Mouse (Mus musculus): ENCODE data around the gene Hipk3.

Gene Hipk3

GRCm38 (mm10) chr2:104471161-104471560 lies 23.1 kb downstream of the Hipk3 start:
- DNase-seq (ENCODE audit: low spot score): no peak

- DNase-seq (ENCODE audit: low spot score): no peak
Measured at GRCm38 (mm10) chr2:104470536-104470935, 23.7 kb downstream of the Hipk3 start.

GRCm38 (mm10) chr2:104468419-104468818 lies 25.8 kb downstream of the Hipk3 start:
- DNase-seq (ENCODE audit: low spot score): no peak

GRCm38 (mm10) chr2:104466908-104467616 lies 27.2 kb downstream of the Hipk3 start:
- no peak for DNase-seq (ENCODE audit: low spot score)

GRCm38 (mm10) chr2:104465639-104466430 lies 28.4 kb downstream of the Hipk3 start:
- DNase-seq (ENCODE audit: low spot score): no peak

GRCm38 (mm10) chr2:104460021-104460420 lies 34.2 kb downstream of the Hipk3 start:
- DNase-seq (ENCODE audit: low spot score): no peak

GRCm38 (mm10) chr2:104458569-104459332 lies 35.5 kb downstream of the Hipk3 start:
- no peak for DNase-seq (ENCODE audit: low spot score)

GRCm38 (mm10) chr2:104457106-104457505 lies 37.1 kb downstream of the Hipk3 start:
- no peak for DNase-seq (ENCODE audit: low spot score)

GRCm38 (mm10) chr2:104450685-104451084 lies 43.6 kb downstream of the Hipk3 start:
- no peak for DNase-seq (ENCODE audit: low spot score)

GRCm38 (mm10) chr2:104449191-104449590 lies 45.1 kb downstream of the Hipk3 start:
- DNase-seq (ENCODE audit: low spot score): no peak

- DNase-seq (ENCODE audit: low spot score): no peak
Measured at GRCm38 (mm10) chr2:104448201-104448600, 46.0 kb downstream of the Hipk3 start.

GRCm38 (mm10) chr2:104446016-104446415 lies 48.2 kb downstream of the Hipk3 start:
- DNase-seq (ENCODE audit: low spot score): no peak

- DNase-seq (ENCODE audit: low spot score): no peak
Measured at GRCm38 (mm10) chr2:104444776-104445175, 49.5 kb downstream of the Hipk3 start.

GRCm38 (mm10) chr2:104442341-104442740 lies 51.9 kb downstream of the Hipk3 start:
- no peak for DNase-seq (ENCODE audit: low spot score)

- no peak for DNase-seq (ENCODE audit: low spot score)
Measured at GRCm38 (mm10) chr2:104436226-104436625, 58.0 kb downstream of the Hipk3 start.

GRCm38 (mm10) chr2:104431067-104431466 lies 63.2 kb downstream of the Hipk3 start:
- no peak for DNase-seq (ENCODE audit: low spot score)

GRCm38 (mm10) chr2:104430566-104430965 lies 63.7 kb downstream of the Hipk3 start:
- no peak for DNase-seq (ENCODE audit: low spot score)

GRCm38 (mm10) chr2:104426112-104426511 lies 68.1 kb downstream of the Hipk3 start:
- DNase-seq (ENCODE audit: low spot score): no peak

GRCm38 (mm10) chr2:104422230-104422629 lies 72.0 kb downstream of the Hipk3 start:
- no peak for DNase-seq (ENCODE audit: low spot score)

- no peak for DNase-seq (ENCODE audit: low spot score)
Measured at GRCm38 (mm10) chr2:104420805-104421204, 73.4 kb downstream of the Hipk3 start.

- no peak for DNase-seq (ENCODE audit: low spot score)
Measured at GRCm38 (mm10) chr2:104419999-104420398, 74.2 kb downstream of the Hipk3 start.

GRCm38 (mm10) chr2:104419411-104419810 lies 74.8 kb downstream of the Hipk3 start:
- no peak for DNase-seq (ENCODE audit: low spot score)

GRCm38 (mm10) chr2:104413011-104413410 lies 81.2 kb downstream of the Hipk3 start:
- DNase-seq (ENCODE audit: low spot score): no peak
